In genomic region chr11:30196368-30197070, GRCm38 (mm10) we compare ENCODE assay signal across 8 mouse cellular contexts.
A peak's percentile ranks its signal among the peaks of the same experiment; 100 is the strongest.
DNase-seq lines count a peak whose midpoint lies in the region; ATAC-seq and TF ChIP-seq lines count a peak whose summit lies in the region.

No protein-coding gene starts in this region.

- no peak for ATAC-seq in heart, embryonic 13.5 days (ENCODE audit: extremely low read depth, insufficient number of reproducible peaks, low FRiP score, low TSS enrichment)
- no peak for ATAC-seq in intestine, embryonic 14.5 days (replicated peaks; ENCODE audit: low FRiP score, low TSS enrichment, low read depth)
- no peak for ATAC-seq in stomach, embryonic 14.5 days (ENCODE audit: insufficient number of reproducible peaks, insufficient read depth, low FRiP score, low read depth)

- DNase-seq in heart, postnatal 4 days: no peak
- DNase-seq in spleen, adult 2 months (ENCODE audit: low read depth in 1 of 2, low spot score in 2 of 2): no peak
- DNase-seq in spleen, postnatal 4 days (ENCODE audit: low spot score in 2 of 2): no peak
- DNase-seq in intestine, embryonic 14.5 days (ENCODE audit: low spot score): no peak
- no peak for DNase-seq in MN1 (ENCODE audit: low spot score)
- no peak for DNase-seq in right cerebral cortex, postnatal 25 days

- TF ChIP-seq POLR2A in spleen, adult 2 months (IDR thresholded peaks at IDR 0.05; ENCODE audit: low read depth, low read length): no peak

- H3K9ac ChIP-seq in heart, embryonic 13.5 days: peak overlapping the region; percentile 84
- peak overlapping the region; percentile 41 for H3K9ac ChIP-seq in intestine, embryonic 14.5 days (ENCODE audit: low read length)
- H3K9ac ChIP-seq in stomach, embryonic 14.5 days (replicated peaks; ENCODE audit: low read depth, low read length): 0 out of 2 replicates have a peak overlapping the region, but pooled peaks have one; percentile 51

- H3K4me2 ChIP-seq in heart, embryonic 13.5 days: peak overlapping the region; percentile 88
- H3K4me2 ChIP-seq in intestine, embryonic 14.5 days (ENCODE audit: low read length): peak overlapping the region; percentile 67
- peak overlapping the region; percentile 74 for H3K4me2 ChIP-seq in stomach, embryonic 14.5 days (replicated peaks; ENCODE audit: low read depth, low read length)

- H3K4me3 ChIP-seq in heart, embryonic 13.5 days: peak overlapping the region; percentile 56
- peak overlapping the region; percentile 80 for H3K4me3 ChIP-seq in spleen, adult 2 months (ENCODE audit: extremely low read depth, insufficient read depth, insufficient read length)
- H3K4me3 ChIP-seq in intestine, embryonic 14.5 days (ENCODE audit: low read depth, low read length): peak overlapping the region; percentile 51
- peak overlapping the region; percentile 46 for H3K4me3 ChIP-seq in stomach, embryonic 14.5 days (ENCODE audit: low read depth, low read length)

- H3K27me3 ChIP-seq in heart, embryonic 13.5 days (replicated peaks): no peaks in the 10 kb centered on the region
- no peaks in the 10 kb centered on the region for H3K27me3 ChIP-seq in spleen, adult 2 months (ENCODE audit: control insufficient read depth, insufficient read depth, low read length)
- H3K27me3 ChIP-seq in intestine, embryonic 14.5 days (replicated peaks; ENCODE audit: control insufficient read depth, insufficient read depth, low read length): no peaks in the 10 kb centered on the region
- no peaks in the 10 kb centered on the region for H3K27me3 ChIP-seq in stomach, embryonic 14.5 days (ENCODE audit: control insufficient read depth, insufficient read depth, low read length)

- H3K27ac ChIP-seq in heart, embryonic 13.5 days (replicated peaks): peak overlapping the region; percentile 90
- peak overlapping the region; percentile 94 for H3K27ac ChIP-seq in spleen, adult 2 months (ENCODE audit: insufficient read depth, low read length)
- H3K27ac ChIP-seq in intestine, embryonic 14.5 days (ENCODE audit: low read depth): peak overlapping the region; percentile 43
- H3K27ac ChIP-seq in stomach, embryonic 14.5 days (ENCODE audit: low read length): peak overlapping the region; percentile 90; the same call in 1 of the 2 replicates

- no peak for TF ChIP-seq CTCF in spleen, adult 2 months (IDR thresholded peaks at IDR 0.05; ENCODE audit: extremely low read depth, insufficient read depth, insufficient read length, insufficient replicate concordance)

- H3K36me3 ChIP-seq in heart, embryonic 13.5 days: peaks cover 16% of the 10 kb centered on the region
- no peaks in the 10 kb centered on the region for H3K36me3 ChIP-seq in spleen, adult 2 months (ENCODE audit: control insufficient read depth, insufficient read depth, low read length)
- no peaks in the 10 kb centered on the region for H3K36me3 ChIP-seq in intestine, embryonic 14.5 days (ENCODE audit: control insufficient read depth, insufficient read depth, low read length)
- H3K36me3 ChIP-seq in stomach, embryonic 14.5 days (ENCODE audit: control insufficient read depth, insufficient read depth, low read length): no peaks in the 10 kb centered on the region

- 41% methylated on average over 4 of the region's 4 CpGs for WGBS in heart, embryonic 13.5 days
- 12% methylated on average over 4 of the region's 4 CpGs for WGBS in spleen, adult 2 months
- WGBS in intestine, embryonic 14.5 days: 32% methylated on average over 4 of the region's 4 CpGs
- 30% methylated on average over 4 of the region's 4 CpGs for WGBS in stomach, embryonic 14.5 days

- peaks cover 87% of the 10 kb centered on the region for H3K4me1 ChIP-seq in heart, embryonic 13.5 days
- peaks cover 5% of the 10 kb centered on the region for H3K4me1 ChIP-seq in spleen, adult 2 months (ENCODE audit: control insufficient read depth, insufficient read depth, insufficient read length)
- H3K4me1 ChIP-seq in intestine, embryonic 14.5 days (replicated peaks; ENCODE audit: control insufficient read depth, insufficient read depth, low read length): peaks cover 33% of the 10 kb centered on the region
- H3K4me1 ChIP-seq in stomach, embryonic 14.5 days (ENCODE audit: control insufficient read depth, insufficient read depth, low read length): peaks cover 10% of the 10 kb centered on the region; the same call in 1 of the 2 replicates

- H3K9me3 ChIP-seq in heart, embryonic 13.5 days: no peaks in the 10 kb centered on the region
- no peaks in the 10 kb centered on the region for H3K9me3 ChIP-seq in intestine, embryonic 14.5 days (ENCODE audit: control insufficient read depth, low read length)
- no peaks in the 10 kb centered on the region for H3K9me3 ChIP-seq in stomach, embryonic 14.5 days (ENCODE audit: control insufficient read depth, low read depth, low read length)

Comparison
In these comparisons a context has a peak if more than half of its experiments do, and no peak if none do; other contexts are left out.
1. H3K27ac ChIP-seq: peak in every context shown above with its lines; median percentile 94 in spleen, adult 2 months; 90 in heart, embryonic 13.5 days; 90 in stomach, embryonic 14.5 days; 43 in intestine, embryonic 14.5 days.